Mouse (Mus musculus) CH12.LX (cell line): ENCODE data around the gene Dtd1. TPM values are rescaled to one million over a fixed set of nuclear protein-coding genes. Genes with fewer than 3 reads are reported as not detected.

Experiments used
- DNase-seq: peaks from one replicate; pipeline ENCODE4 v3.0.0-alpha.2; 2013; ENCODE audit errors: extremely low read depth
- H3K27ac ChIP-seq: 2 replicates; pipeline ENCODE4 v1.5.1; 2012; ENCODE audit warnings: low read depth, mild to moderate bottlenecking, control low read depth, moderate library complexity; ENCODE audit not compliant: insufficient read depth
- H3K27me3 ChIP-seq: replicated peaks from 2 replicates; pipeline ENCODE3; 2012; ENCODE audit warnings: inconsistent platforms
- H3K36me3 ChIP-seq, 2 experiments: replicated peaks in 1 of 2; 2 replicates each; pipeline versions ENCODE3 to v1.6.1; 2012; ENCODE audit warnings: inconsistent platforms in 1 of 2, low read length in 1 of 2, mild to moderate bottlenecking in 1 of 2, mixed read lengths in 1 of 2, moderate library complexity in 1 of 2; ENCODE audit not compliant: control insufficient read depth in 1 of 2, insufficient read depth in 1 of 2
- H3K4me1 ChIP-seq, 2 experiments: 2 replicates each; pipeline ENCODE4 v1.6.1; 2012; ENCODE audit warnings: inconsistent platforms in 1 of 2, moderate library complexity in 1 of 2; ENCODE audit not compliant: insufficient read depth in 2 of 2, control insufficient read depth in 1 of 2
- H3K4me2 ChIP-seq: 2 replicates; pipeline ENCODE4 v1.6.1; 2012; ENCODE audit warnings: low read depth, mild to moderate bottlenecking, control low read depth; ENCODE audit not compliant: poor library complexity, insufficient read depth, severe bottlenecking
- H3K4me3 ChIP-seq, 3 experiments: fragments of 150-350 bp in 1 of 3; sonication (generic) in 1 of 3; replicated peaks in 1 of 3; 2 replicates each; pipeline versions ENCODE3 to v1.5.1; 2011 to 2012; ENCODE audit warnings: low read depth in 2 of 3, low read length in 2 of 3, mild to moderate bottlenecking in 2 of 3, moderate library complexity in 2 of 3, control low read depth in 1 of 3, improper control_type of control experiment in 1 of 3, inconsistent platforms in 1 of 3, mixed read lengths in 1 of 3; ENCODE audit not compliant: poor library complexity in 1 of 3
- H3K79me2 ChIP-seq: replicated peaks from 2 replicates; pipeline ENCODE4 v1.6.1; 2012; ENCODE audit warnings: mild to moderate bottlenecking, moderate library complexity; ENCODE audit not compliant: control insufficient read depth, poor library complexity, insufficient read depth, severe bottlenecking; ENCODE audit errors: extremely low read depth
- H3K9ac ChIP-seq: 2 replicates; pipeline ENCODE4 v1.6.1; 2012; ENCODE audit warnings: low read depth, mild to moderate bottlenecking, control low read depth, moderate library complexity; ENCODE audit not compliant: insufficient read depth
- H3K9me3 ChIP-seq: replicated peaks from 2 replicates; pipeline ENCODE3; 2012; ENCODE audit warnings: low read length, inconsistent platforms, mixed read lengths
- CHD2 ChIP-seq: IDR thresholded peaks from 2 replicates; pipeline ENCODE4 v1.6.1; 2011; ENCODE audit warnings: low read length, improper control_type of control experiment
- ELF1 ChIP-seq: IDR thresholded peaks from 2 replicates; pipeline ENCODE4 v1.6.1; 2014; ENCODE audit warnings: low read depth, mild to moderate bottlenecking, inconsistent platforms, low read length, improper control_type of control experiment
- JUN ChIP-seq: IDR thresholded peaks from 2 replicates; pipeline ENCODE4 v1.6.1; 2011; ENCODE audit warnings: low read depth, mild to moderate bottlenecking, low read length, improper control_type of control experiment, moderate library complexity; ENCODE audit not compliant: insufficient read depth
- KAT2A ChIP-seq: IDR thresholded peaks from 2 replicates; pipeline ENCODE4 v1.6.1; 2012; ENCODE audit warnings: low read length, improper control_type of control experiment, inconsistent platforms; ENCODE audit not compliant: insufficient replicate concordance
- MAFK ChIP-seq: IDR thresholded peaks from 2 replicates; pipeline ENCODE4 v1.6.1; 2011; ENCODE audit warnings: low read length, improper control_type of control experiment; ENCODE audit not compliant: insufficient replicate concordance
- MAX ChIP-seq: IDR thresholded peaks from 2 replicates; pipeline ENCODE4 v1.6.1; 2011; ENCODE audit warnings: low read length, improper control_type of control experiment
- MEF2A ChIP-seq: IDR thresholded peaks from 2 replicates; pipeline ENCODE4 v1.6.1; 2014; ENCODE audit warnings: low read depth, mild to moderate bottlenecking, inconsistent platforms, low read length, improper control_type of control experiment, borderline replicate concordance
- MXI1 ChIP-seq: IDR thresholded peaks from 2 replicates; pipeline ENCODE4 v1.6.1; 2011; ENCODE audit warnings: mild to moderate bottlenecking, low read depth, low read length, improper control_type of control experiment
- MYC ChIP-seq: IDR thresholded peaks from 2 replicates; pipeline ENCODE4 v1.6.1; 2011; ENCODE audit warnings: low read depth, mild to moderate bottlenecking, improper control_type of control experiment, low read length
- NRF1 ChIP-seq: IDR thresholded peaks from 2 replicates; pipeline ENCODE4 v1.6.1; 2014; ENCODE audit warnings: low read depth, mild to moderate bottlenecking, inconsistent platforms, low read length, improper control_type of control experiment, moderate library complexity
- POLR2A ChIP-seq: IDR thresholded peaks from 2 replicates; pipeline ENCODE4 v1.6.1; 2011; ENCODE audit warnings: low read depth, mild to moderate bottlenecking, improper control_type of control experiment, low read length
- POLR2AphosphoS2 ChIP-seq: IDR thresholded peaks from 2 replicates; pipeline ENCODE4 v1.6.1; 2011; ENCODE audit warnings: low read depth, low read length, improper control_type of control experiment
- RCOR1 ChIP-seq: conservative IDR thresholded peaks from 2 replicates; pipeline ENCODE4 v1.6.1; 2012; ENCODE audit warnings: low read depth, mild to moderate bottlenecking, inconsistent platforms, low read length, improper control_type of control experiment
- SMC3 ChIP-seq: IDR thresholded peaks from 2 replicates; pipeline ENCODE4 v1.6.1; 2011; ENCODE audit warnings: low read depth, low read length, improper control_type of control experiment
- TBP ChIP-seq: conservative IDR thresholded peaks from 2 replicates; pipeline ENCODE4 v1.6.1; 2011; ENCODE audit warnings: low read depth, low read length, improper control_type of control experiment
- TCF12 ChIP-seq: IDR thresholded peaks from 2 replicates; pipeline ENCODE4 v1.6.1; 2014; ENCODE audit warnings: low read depth, mild to moderate bottlenecking, inconsistent platforms, low read length, improper control_type of control experiment
- UBTF ChIP-seq: IDR thresholded peaks from 2 replicates; pipeline ENCODE4 v1.6.1; 2012; ENCODE audit warnings: low read depth, mild to moderate bottlenecking, inconsistent platforms, low read length, improper control_type of control experiment, moderate library complexity
- USF2 ChIP-seq: conservative IDR thresholded peaks from 2 replicates; pipeline ENCODE4 v1.6.1; 2011; ENCODE audit warnings: low read depth, low read length, improper control_type of control experiment
- ZNF384 ChIP-seq: IDR thresholded peaks from 2 replicates; pipeline ENCODE4 v1.6.1; 2012; ENCODE audit warnings: low read depth, low read length, improper control_type of control experiment, inconsistent platforms
- dilution Hi-C: fragments of 300-500 bp; cut with MboI; formaldehyde crosslinking; loops from 2 replicates; pipeline ENCODE4 v1.14.3; 2020; ENCODE audit warnings: low sequenced_read_pairs; ENCODE audit not compliant: extremely low pct_unique_long_range_greater_than_20kb, extremely low pct_ligation_motif_present
- in situ Hi-C: fragments of 300-500 bp; cut with MboI; formaldehyde crosslinking; loops from 3 replicates; pipeline ENCODE4 v1.14.3; 2019; ENCODE audit warnings: low sequenced_read_pairs, low pct_ligation_motif_present, low pct_unique_long_range_greater_than_20kb, mixed read lengths
- polyA plus RNA-seq: library from polyadenylated mRNA; unstranded; fragments of >175 nt; gene quantifications from 2 replicates; pipeline ENCODE4 v1.2.1, GENCODE M21; 2012; ENCODE audit warnings: low read depth; ENCODE audit not compliant: insufficient read length
- total RNA-seq, 2 experiments: library from RNA; depleted of rRNA; stranded (reverse); fragments of 300-350 nt in 1 of 2; fragments of >200 nt in 1 of 2; gene quantifications; 2 replicates each; pipeline ENCODE4 v1.2.3; 2012 to 2014

The Dtd1 gene
- total and polyA plus RNA-seq, 3 experiments = 42.7 to 47.8 (median 43.3) TPM

- H3K27me3 ChIP-seq = no peaks in the 10 kb centered on the region
- no peak overlapping the region for H3K27ac ChIP-seq
- no peak overlapping the region for H3K9ac ChIP-seq
- H3K4me3 ChIP-seq = no peak overlapping the region
- H3K4me1 ChIP-seq = peaks cover 0 to 20% of the 10 kb centered on the region in 2 experiments; a peak in 3 of 4 replicates
- DNase-seq = no peak
- in situ Hi-C loops = loop anchor here (25.0 kb wide), 1 partner anchor 225 kb away; no protein-coding TSS in a partner anchor
- dilution Hi-C loops = no loop called here
- no peak overlapping the region for H3K4me2 ChIP-seq
- TF ChIP-seq MYC (no peak), POLR2AphosphoS2 (no peak), ELF1 (no peak), MAFK (no peak), CHD2 (no peak), RCOR1 (no peak), JUN (no peak), TBP (no peak), MEF2A (no peak), SMC3 (no peak), TCF12 (no peak), ZNF384 (no peak), NRF1 (no peak), KAT2A (no peak), POLR2A (no peak), USF2 (no peak), UBTF (no peak)
- H3K9me3 ChIP-seq = no peaks in the 10 kb centered on the region
- H3K79me2 ChIP-seq = no peaks in the 10 kb centered on the region
- H3K36me3 ChIP-seq = peaks cover 3 to 47% of the 10 kb centered on the region in 2 experiments
Measured at GRCm38 (mm10) chr2:144637204-144637603, 37.5 kb downstream of the Dtd1 start.

- in situ Hi-C loops = loop anchor here (25.0 kb wide), 1 partner anchor 224 kb away; no protein-coding TSS in a partner anchor
- peaks cover 0 to 25% of the 10 kb centered on the region in 2 experiments; a peak in 3 of 4 replicates for H3K4me1 ChIP-seq
- H3K4me3 ChIP-seq = no peak overlapping the region
Measured at GRCm38 (mm10) chr2:144637671-144638395, 38.1 kb downstream of the Dtd1 start.

More at GRCm38 (mm10) chr2:144637671-144638395, 38.1 kb downstream of the Dtd1 start:
- H3K36me3 ChIP-seq = peaks cover 3 to 40% of the 10 kb centered on the region in 2 experiments
- H3K27ac ChIP-seq = no peak overlapping the region
- no peak overlapping the region for H3K4me2 ChIP-seq
- DNase-seq = no peak
- no peak for TF ChIP-seq MXI1
- TF ChIP-seq MAX = no peak
- TF ChIP-seq POLR2AphosphoS2 = no peak
- H3K9ac ChIP-seq = no peak overlapping the region
- dilution Hi-C loops = no loop called here
- H3K27me3 ChIP-seq = no peaks in the 10 kb centered on the region
- no peaks in the 10 kb centered on the region for H3K9me3 ChIP-seq
- H3K79me2 ChIP-seq = no peaks in the 10 kb centered on the region
